Mouse (Mus musculus) lung, adult 2 months (tissue): ENCODE results near the gene Galnt10.

Experiments used
- CTCF ChIP-seq: fragments of 200-500 bp; IDR thresholded peaks from 2 replicates; pipeline ENCODE4 v1.5.1; 2011; ENCODE audit warnings: mild to moderate bottlenecking, low read length, control low read depth; ENCODE audit not compliant: insufficient read depth
- POLR2A ChIP-seq: fragments of 200-500 bp; IDR thresholded peaks from 2 replicates; pipeline ENCODE4 v1.6.1; 2011; ENCODE audit warnings: low read depth, mild to moderate bottlenecking, control low read depth, low read length, borderline replicate concordance; ENCODE audit errors: extremely low read depth

- TF ChIP-seq POLR2A (no peak), CTCF (no peak)
Observed at GRCm38 (mm10) chr11:57647446-57647845, 2.2 kb downstream of the Galnt10 start.
